Mouse (Mus musculus) liver, adult 2 months (tissue): Measurements from ENCODE around the gene P2ry13.

ENCODE experiments used
- CTCF ChIP-seq: fragments of 200-500 bp; IDR thresholded peaks from 2 replicates; pipeline ENCODE4 v1.5.1; 2011; ENCODE audit warnings: low read depth, low read length, control low read depth
- POLR2A ChIP-seq: fragments of 200-500 bp; IDR thresholded peaks from 2 replicates; pipeline ENCODE4 v1.6.1; 2011; ENCODE audit warnings: low read length, control low read depth; ENCODE audit not compliant: insufficient read depth; ENCODE audit errors: extremely low read depth

DNA sequence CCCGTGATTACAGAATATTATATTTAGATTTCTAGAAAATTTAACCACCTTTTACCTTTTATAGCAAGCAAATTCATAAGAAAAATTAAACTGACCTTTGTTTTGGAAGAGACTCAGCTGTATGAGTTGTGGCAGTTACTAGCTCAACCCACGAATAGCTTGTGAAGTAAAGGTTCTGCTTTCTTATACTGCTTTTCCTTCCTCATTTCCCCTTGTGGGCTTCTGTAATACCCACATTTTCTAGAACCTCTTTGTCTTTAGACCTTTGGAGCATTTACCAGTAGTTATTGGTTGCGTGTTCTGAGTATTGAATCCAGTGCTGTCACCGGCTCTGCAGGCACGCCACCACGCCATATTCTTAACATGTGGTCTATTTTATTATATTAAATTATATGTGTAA, at the start of gene P2ry13:
- TF ChIP-seq POLR2A (no peak), CTCF (no peak)
